Mouse (Mus musculus) limb, embryonic 12.5 days (tissue): ENCODE results near the gene Tppp3. TPM values are rescaled to one million over a fixed set of nuclear protein-coding genes. Genes with fewer than 3 reads are reported as not detected.
A peak's percentile ranks its signal among the peaks of the same experiment; 100 is the strongest.

Experiments
- ATAC-seq: fragments of 200-750 bp; cut with Nextera tagmentation; 2 replicates; pipeline ENCODE4 v1.8.0; 2017; ENCODE audit warnings: low read depth, moderate TSS enrichment; ENCODE audit not compliant: insufficient number of reproducible peaks, insufficient read depth, low FRiP score, low TSS enrichment
- H3K27ac ChIP-seq: fragments of 300-500 bp; sonication (generic); 2 replicates; pipeline ENCODE4 v1.5.1; 2016; ENCODE audit warnings: mild to moderate bottlenecking, moderate library complexity
- H3K27me3 ChIP-seq: fragments of 300-500 bp; sonication (generic); 2 replicates; pipeline ENCODE4 v1.6.1; 2016; ENCODE audit warnings: mild to moderate bottlenecking, moderate library complexity
- H3K36me3 ChIP-seq: fragments of 300-500 bp; sonication (generic); 2 replicates; pipeline ENCODE4 v1.6.1; 2016; ENCODE audit warnings: mild to moderate bottlenecking, moderate library complexity
- H3K4me1 ChIP-seq: fragments of 300-500 bp; sonication (generic); replicated peaks from 2 replicates; pipeline ENCODE4 v1.6.1; 2016
- H3K4me2 ChIP-seq: fragments of 300-500 bp; sonication (generic); 2 replicates; pipeline ENCODE4 v1.6.1; 2016; ENCODE audit warnings: mild to moderate bottlenecking, moderate library complexity
- H3K4me3 ChIP-seq: fragments of 300-500 bp; sonication (generic); replicated peaks from 2 replicates; pipeline ENCODE4 v1.5.1; 2016; ENCODE audit warnings: mild to moderate bottlenecking
- H3K9ac ChIP-seq: fragments of 300-500 bp; sonication (generic); replicated peaks from 2 replicates; pipeline ENCODE4 v1.6.1; 2016; ENCODE audit warnings: mild to moderate bottlenecking, moderate library complexity
- H3K9me3 ChIP-seq: fragments of 300-500 bp; sonication (generic); 2 replicates; pipeline ENCODE4 v1.6.1; 2016; ENCODE audit warnings: mild to moderate bottlenecking, moderate library complexity
- WGBS: fragments of 180-500 bp; shearing (Covaris S2); methylation state at CpG from one replicate; pipeline ENCODE4 v1.1.7; 2016; 5-methylcytosine and 5-hydroxymethylcytosine counted together
- polyA plus RNA-seq: library from polyadenylated mRNA; unstranded; fragments of >200 nt; fragmentation: Nextera tagmentation; extraction: Ambion mirVana; gene quantifications from 2 replicates; pipeline ENCODE4 v1.2.1, GENCODE M21; 2016

Tppp3 gene
- polyA plus RNA-seq = 25.3 and 28.9 TPM in 2 replicates

DNA sequence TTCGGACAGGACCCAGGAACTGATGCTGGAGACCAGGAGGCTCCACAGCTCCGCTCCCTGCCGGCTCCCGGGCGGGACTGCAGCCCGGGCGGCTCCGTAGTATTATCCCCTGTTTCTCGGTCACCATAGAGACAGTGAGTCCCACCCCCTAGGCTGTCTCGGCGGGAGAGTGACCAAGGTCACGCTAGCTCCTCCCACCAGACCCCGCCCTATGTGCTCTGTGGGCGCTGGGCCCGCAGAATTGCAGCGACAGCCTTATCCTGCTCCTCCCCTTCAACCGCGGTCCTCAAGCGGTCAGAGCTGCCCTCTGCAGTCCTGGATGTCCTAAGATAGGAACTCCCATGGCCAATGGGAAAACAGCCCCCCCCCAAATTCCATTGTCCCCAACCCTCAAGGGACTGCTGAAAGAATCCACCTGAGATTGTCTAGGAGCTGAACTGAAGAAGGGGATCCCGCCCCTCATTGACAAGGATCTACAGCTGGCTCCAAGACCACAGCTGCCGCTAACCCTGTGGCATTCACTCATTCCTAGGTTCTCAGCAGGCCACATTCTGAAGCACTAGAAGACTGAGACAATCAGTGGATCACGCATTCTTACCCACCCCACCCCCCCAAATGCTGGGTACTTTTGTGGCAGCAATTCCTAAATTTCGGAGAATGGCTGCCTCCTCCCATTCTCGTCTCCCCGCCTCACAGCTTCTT, at the start of gene Tppp3:
TSS of gene Tppp3 (minus strand) at position 213 of the 702 bp plus-strand sequence.
- Histone ChIP-seq H3K27ac (0 out of 2 replicates have a peak within 1 kb of the TSS, but pooled peaks have one; percentile 45), H3K9ac (peak within 1 kb of the TSS; percentile 57), H3K4me2 (peak within 1 kb of the TSS; percentile 66), H3K4me1 (peaks cover 69% of the 10 kb centered on the region), H3K36me3 (peaks cover 24% of the 10 kb centered on the region; the same call in 1 of the 2 replicates), H3K9me3 (no peaks in the 10 kb centered on the region), H3K27me3 (peaks cover 61% of the 10 kb centered on the region), H3K4me3 (peak within 1 kb of the TSS; percentile 38)
- ATAC-seq = peak; percentile 89
- 7% methylated on average over 25 of the region's 25 CpGs for WGBS

DNA sequence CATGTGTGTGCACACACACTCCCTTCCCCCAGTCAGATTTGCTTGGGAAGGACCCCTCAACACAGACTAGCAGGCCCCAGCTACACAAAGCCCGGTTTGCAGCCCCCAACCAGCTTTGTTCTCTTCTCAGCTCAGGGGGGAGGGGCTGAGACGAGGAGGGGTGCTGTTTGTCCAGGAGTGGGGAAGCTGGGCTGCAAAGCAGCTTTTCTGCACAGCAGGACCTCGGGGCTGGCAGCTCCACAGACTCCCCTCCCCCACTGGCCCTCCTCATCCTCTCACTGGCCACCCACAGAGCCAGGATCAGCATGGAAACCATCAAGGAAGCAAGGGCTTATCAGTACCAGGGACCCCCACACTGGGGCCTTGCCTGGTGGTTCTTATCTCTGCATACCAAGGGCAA, 49.7 kb upstream of the Tppp3 start:
- Histone ChIP-seq H3K27ac (peak overlapping the region; percentile 95), H3K27me3 (peaks cover 3% of the 10 kb centered on the region; the same call in 1 of the 2 replicates), H3K36me3 (peaks cover 38% of the 10 kb centered on the region), H3K9me3 (no peaks in the 10 kb centered on the region), H3K9ac (peak overlapping the region; percentile 32; the same call in 1 of the 2 replicates), H3K4me3 (peak overlapping the region; percentile 80), H3K4me1 (peaks cover 63% of the 10 kb centered on the region), H3K4me2 (peak overlapping the region; percentile 93)
- 2% methylated on average over 3 of the region's 3 CpGs for WGBS
- ATAC-seq = no peak; the same call in 1 of the 2 replicates

DNA sequence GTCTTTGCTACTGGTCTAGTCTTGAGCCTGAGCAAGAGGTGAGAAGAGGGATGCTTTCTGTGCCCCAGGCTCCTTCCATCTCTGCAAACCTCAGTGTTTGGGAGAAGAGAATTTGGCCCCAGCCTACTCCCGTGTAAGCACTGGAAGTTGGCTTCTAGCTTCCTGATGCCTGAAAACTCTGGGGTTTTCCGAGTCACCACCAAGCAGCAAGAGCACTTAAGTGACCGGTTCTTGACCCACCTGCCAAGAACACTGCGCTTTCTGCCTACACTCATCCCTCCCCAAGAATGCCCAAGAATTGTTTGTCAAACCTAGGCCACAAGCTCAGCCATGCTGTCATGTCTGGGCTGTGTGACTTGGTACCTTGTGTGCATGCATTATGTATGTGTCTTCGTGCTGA, 49.2 kb upstream of the Tppp3 start:
- Histone ChIP-seq H3K4me2 (peak overlapping the region; percentile 93), H3K4me3 (peak overlapping the region; percentile 80), H3K4me1 (peaks cover 64% of the 10 kb centered on the region), H3K27me3 (peaks cover 3% of the 10 kb centered on the region; the same call in 1 of the 2 replicates), H3K27ac (peak overlapping the region; percentile 95), H3K36me3 (peaks cover 36% of the 10 kb centered on the region), H3K9me3 (no peaks in the 10 kb centered on the region), H3K9ac (peak overlapping the region; percentile 34; the same call in 1 of the 2 replicates)
- ATAC-seq = no peak
- WGBS = 21% methylated on average over 5 of the region's 5 CpGs

DNA sequence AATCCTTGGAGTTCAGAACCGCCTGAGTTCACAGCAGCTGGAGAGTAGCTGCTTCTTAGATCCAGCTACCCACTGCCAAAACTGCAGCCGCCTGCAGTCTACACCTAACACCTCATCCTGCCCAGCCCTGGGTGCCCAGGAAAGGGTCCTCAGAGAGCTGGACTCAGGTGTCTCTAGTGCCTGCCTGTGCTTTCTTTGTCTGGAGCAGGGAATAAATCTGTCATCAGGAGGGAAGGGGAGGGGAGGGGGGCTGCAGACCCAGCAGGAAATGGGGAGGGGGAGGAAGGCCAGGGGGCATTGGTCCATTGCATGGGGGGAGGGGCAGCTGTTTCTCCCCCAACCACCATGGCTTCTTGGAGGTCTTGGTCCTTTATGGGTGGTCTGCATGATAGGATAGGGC, 48.3 kb upstream of the Tppp3 start:
- Histone ChIP-seq H3K27ac (peak overlapping the region; percentile 95), H3K4me2 (peak overlapping the region; percentile 93), H3K9ac (peak overlapping the region; percentile 80), H3K36me3 (peaks cover 28% of the 10 kb centered on the region), H3K27me3 (peaks cover 6% of the 10 kb centered on the region; the same call in 1 of the 2 replicates), H3K4me1 (peaks cover 66% of the 10 kb centered on the region), H3K9me3 (no peaks in the 10 kb centered on the region), H3K4me3 (peak overlapping the region; percentile 80)
- WGBS = 0% methylated on average over 2 of the region's 2 CpGs
- no peak for ATAC-seq

DNA sequence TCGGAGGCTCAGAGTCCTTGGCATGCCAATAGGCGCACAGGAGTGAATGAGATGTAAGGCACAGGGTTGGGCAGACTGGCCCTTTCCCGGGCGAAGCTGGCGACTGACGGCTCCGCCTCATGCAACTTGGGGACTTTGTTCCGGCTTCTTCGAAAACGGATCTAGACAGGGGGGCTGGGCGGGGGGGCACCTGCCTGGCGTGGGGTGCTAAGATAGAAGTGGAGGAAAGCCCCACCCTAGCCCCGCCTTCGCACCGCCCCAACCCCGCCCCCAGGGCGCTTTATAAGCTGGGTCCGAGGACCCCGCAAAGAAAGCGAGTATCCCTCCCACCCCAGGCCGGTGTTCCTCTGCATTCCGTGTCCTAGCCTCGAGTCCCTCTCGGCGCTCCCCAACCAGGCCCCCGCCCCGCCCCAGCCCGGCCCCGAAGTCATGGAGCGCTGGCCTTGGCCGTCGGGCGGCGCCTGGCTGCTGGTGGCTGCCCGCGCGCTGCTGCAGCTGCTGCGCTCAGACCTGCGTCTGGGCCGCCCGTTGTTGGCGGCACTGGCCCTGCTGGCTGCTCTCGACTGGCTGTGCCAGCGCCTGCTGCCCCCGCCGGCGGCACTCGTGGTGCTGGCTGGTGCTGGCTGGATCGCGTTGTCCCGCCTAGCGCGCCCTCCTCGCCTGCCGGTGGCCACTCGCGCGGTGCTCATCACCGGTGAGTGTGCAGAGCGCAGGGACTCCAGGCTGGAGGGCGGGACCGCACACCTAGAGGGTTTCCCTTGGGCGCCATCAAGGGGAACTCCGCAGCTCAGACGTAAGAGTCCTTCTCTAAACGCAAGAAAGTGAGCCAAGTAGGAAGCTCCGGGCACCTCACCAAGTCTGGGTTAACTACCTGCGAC, 47.3 kb upstream of the Tppp3 start, which contains the start of gene Hsd11b2:
TSS of gene Hsd11b2 (plus strand) at position 320 of the 878 bp plus-strand sequence.
- peaks cover 6% of the 10 kb centered on the region; the same call in 1 of the 2 replicates for H3K27me3 ChIP-seq
- WGBS = under 1% methylated on average over 67 of the region's 68 CpGs

DNA sequence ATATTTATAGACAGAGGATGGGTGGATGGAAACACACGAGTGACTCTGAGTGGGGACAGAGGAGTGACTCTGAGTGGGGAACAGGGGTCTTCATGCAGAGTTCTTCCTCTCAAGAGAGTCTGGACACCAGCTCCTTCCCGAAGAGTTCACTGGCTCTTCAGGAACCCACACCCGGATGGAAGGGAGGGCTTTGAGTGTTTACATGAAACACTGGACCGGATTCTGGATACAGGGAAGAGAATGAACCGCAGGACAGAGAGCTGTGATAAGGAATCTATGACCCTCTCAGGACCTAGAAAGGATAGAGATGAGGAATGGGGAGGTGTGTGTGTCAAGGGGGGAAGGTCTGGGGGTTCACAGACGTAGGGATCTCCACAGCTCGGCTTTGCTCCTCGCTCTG, 46.0 kb upstream of the Tppp3 start:
- Histone ChIP-seq H3K9me3 (no peaks in the 10 kb centered on the region), H3K9ac (no peak overlapping the region), H3K4me3 (no peak overlapping the region), H3K4me2 (peak overlapping the region; percentile 93), H3K27me3 (peaks cover 6% of the 10 kb centered on the region; the same call in 1 of the 2 replicates), H3K36me3 (peaks cover 5% of the 10 kb centered on the region; the same call in 1 of the 2 replicates), H3K4me1 (peaks cover 75% of the 10 kb centered on the region), H3K27ac (peak overlapping the region; percentile 95; the same call in 1 of the 2 replicates)
- 43% methylated on average over 8 of the region's 8 CpGs for WGBS
- no peak for ATAC-seq

More for the DNA sequence above, 47.3 kb upstream of the Tppp3 start, which contains the start of gene Hsd11b2:
- Histone ChIP-seq H3K9me3 (no peaks in the 10 kb centered on the region), H3K4me1 (peaks cover 75% of the 10 kb centered on the region), H3K9ac (peak within 1 kb of the TSS; percentile 80), H3K36me3 (peaks cover 19% of the 10 kb centered on the region), H3K4me2 (peak within 1 kb of the TSS; percentile 93), H3K27ac (peak within 1 kb of the TSS; percentile 95), H3K4me3 (peak within 1 kb of the TSS; percentile 80)
- ATAC-seq = peak; percentile 70

DNA sequence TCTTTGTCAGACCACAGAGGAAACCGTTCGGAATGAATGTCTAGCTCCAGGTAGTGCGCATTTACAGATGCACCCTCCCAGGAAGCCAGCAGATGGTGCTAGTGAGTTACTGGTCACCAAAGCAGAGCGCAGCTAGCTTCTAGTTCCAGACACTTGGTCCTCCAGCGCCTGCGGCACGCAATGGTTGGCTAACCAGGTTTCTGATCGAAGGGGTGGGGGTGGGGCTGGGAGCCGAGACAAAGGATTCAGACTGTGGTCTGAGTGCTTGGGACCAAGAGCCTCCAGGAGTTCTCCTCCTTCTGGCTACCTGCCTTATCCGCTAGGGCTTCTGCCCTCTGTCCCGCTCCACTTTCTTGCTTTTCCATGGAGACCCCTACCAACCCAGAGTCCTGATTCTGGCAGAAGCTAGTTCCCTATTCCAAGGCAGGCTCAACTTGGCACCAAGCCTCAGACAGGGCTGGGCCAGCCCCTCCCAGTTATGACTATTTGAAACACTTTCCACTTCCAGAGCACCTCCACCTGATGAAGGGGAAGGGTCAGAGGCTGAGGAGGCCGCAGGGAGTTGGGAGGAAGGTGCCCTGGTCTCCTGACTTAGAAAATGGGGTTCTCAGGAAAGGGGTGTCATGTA, 44.8 kb upstream of the Tppp3 start:
- Histone ChIP-seq H3K36me3 (no peaks in the 10 kb centered on the region), H3K4me3 (peak overlapping the region; percentile 9; the same call in 1 of the 2 replicates), H3K27me3 (peaks cover 6% of the 10 kb centered on the region; the same call in 1 of the 2 replicates), H3K27ac (peak overlapping the region; percentile 41), H3K9ac (no peak overlapping the region; the same call in 1 of the 2 replicates), H3K4me1 (peaks cover 63% of the 10 kb centered on the region), H3K9me3 (no peaks in the 10 kb centered on the region), H3K4me2 (peak overlapping the region; percentile 40)
- WGBS = 11% methylated on average over 12 of the region's 12 CpGs
- peak; percentile 9; the same call in 1 of the 2 replicates for ATAC-seq

DNA sequence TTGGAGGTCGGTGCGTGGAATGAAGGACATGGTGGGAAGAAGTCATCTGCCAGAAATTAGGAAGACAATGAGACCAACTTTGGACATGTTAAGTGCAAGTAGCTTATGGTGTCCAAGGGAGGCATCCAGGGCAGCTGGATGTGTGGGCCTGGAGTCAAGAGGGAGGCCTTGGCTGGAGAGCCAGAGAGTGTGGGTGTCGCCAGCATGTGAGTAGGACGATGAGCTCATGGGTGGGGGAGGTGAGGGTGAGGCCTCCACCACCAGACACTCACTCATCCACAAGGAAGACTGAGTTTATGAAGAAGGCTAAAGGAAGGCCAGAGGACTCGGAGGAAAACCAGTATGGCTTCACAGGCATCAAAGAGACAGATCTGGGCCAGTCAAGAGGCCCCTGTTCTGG, 43.3 kb upstream of the Tppp3 start:
- no peaks in the 10 kb centered on the region for H3K36me3 ChIP-seq
- H3K27ac ChIP-seq = no peak overlapping the region
- no peak for ATAC-seq
- no peak overlapping the region for H3K4me3 ChIP-seq
- WGBS = 78% methylated on average over 5 of the region's 5 CpGs
- peaks cover 6% of the 10 kb centered on the region; the same call in 1 of the 2 replicates for H3K27me3 ChIP-seq
- no peak overlapping the region for H3K4me2 ChIP-seq
- 0 out of 2 replicates have a peak overlapping the region, but pooled peaks have one; percentile 8 for H3K9ac ChIP-seq
- H3K9me3 ChIP-seq = no peaks in the 10 kb centered on the region
- H3K4me1 ChIP-seq = peaks cover 63% of the 10 kb centered on the region

DNA sequence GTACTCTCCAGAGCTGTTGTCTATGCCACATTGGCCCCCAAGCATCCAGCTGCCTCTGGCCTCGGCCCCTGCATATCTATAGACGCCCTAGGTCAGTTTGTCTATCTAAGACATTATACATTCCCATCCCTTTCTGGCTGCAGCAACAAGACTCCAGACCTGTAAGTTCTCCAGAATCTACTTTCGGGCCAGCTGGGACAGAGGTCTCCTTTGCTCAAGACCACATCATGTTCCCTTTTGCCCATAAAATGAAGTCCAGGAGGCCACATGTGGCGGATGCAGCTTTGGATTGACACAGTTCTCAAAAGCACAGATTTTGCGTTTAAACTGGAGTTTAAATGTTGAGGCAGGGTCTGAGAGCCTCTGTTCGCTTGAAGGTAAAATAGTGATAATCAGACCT, 42.9 kb upstream of the Tppp3 start:
- H3K27me3 ChIP-seq = peaks cover 6% of the 10 kb centered on the region; the same call in 1 of the 2 replicates
- H3K9me3 ChIP-seq = no peaks in the 10 kb centered on the region
- WGBS = 66% methylated on average over 6 of the region's 6 CpGs
- no peak overlapping the region; the same call in 1 of the 2 replicates for H3K27ac ChIP-seq
- no peak overlapping the region for H3K9ac ChIP-seq
- no peaks in the 10 kb centered on the region for H3K36me3 ChIP-seq
- H3K4me3 ChIP-seq = no peak overlapping the region
- peaks cover 63% of the 10 kb centered on the region for H3K4me1 ChIP-seq
- no peak for ATAC-seq
- no peak overlapping the region for H3K4me2 ChIP-seq

DNA sequence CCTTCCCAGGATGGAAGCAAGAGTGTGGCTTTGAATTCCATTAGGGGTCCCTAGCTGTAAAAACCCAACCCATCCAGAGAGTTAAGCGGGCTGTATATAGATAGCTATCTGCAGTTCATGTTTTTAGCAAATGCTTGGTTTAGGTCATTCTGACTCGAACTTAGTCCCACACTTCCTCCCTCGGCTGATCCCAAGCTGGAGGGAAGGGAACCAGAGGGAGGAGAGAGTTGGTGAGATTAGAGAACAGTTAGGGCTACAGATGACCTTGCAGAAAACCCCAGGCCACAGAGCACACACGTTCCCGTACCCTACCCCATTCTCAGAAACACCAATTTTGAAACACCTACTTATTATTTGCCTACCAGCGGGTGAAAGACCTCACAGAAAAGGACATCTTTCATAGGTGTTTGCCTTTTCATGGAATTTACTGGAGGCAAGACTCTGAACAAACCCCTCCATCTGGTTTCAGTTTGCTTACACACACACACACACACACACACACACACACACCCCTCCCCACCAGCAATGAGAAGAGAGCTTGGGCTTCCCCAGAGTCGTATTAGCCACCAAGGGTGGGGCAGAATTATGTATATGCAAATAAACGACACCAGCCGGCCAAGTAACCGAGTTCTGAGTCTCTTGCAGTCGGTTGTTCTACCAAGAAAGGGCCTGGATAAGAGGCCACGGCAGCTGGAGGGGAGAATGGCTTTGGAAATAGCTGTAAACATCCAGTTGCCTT, 38.8 kb upstream of the Tppp3 start:
- H3K9me3 ChIP-seq = no peaks in the 10 kb centered on the region
- no peak overlapping the region for H3K4me3 ChIP-seq
- H3K9ac ChIP-seq = no peak overlapping the region
- WGBS = 22% methylated on average over 12 of the region's 12 CpGs
- peaks cover 55% of the 10 kb centered on the region for H3K4me1 ChIP-seq
- peak overlapping the region; percentile 36 for H3K4me2 ChIP-seq
- peaks cover 1% of the 10 kb centered on the region; the same call in 1 of the 2 replicates for H3K27me3 ChIP-seq
- no peak for ATAC-seq
- H3K27ac ChIP-seq = peak overlapping the region; percentile 94
- H3K36me3 ChIP-seq = no peaks in the 10 kb centered on the region
